Mouse (Mus musculus): ENCODE data around the gene Fbn1.

- TF ChIP-seq CTCF (IDR thresholded peaks at IDR 0.05; ENCODE audit: low read depth) (no peak), EP300 (IDR thresholded peaks at IDR 0.05; ENCODE audit: low read depth) (no peak)
Observed at GRCm38 (mm10) chr2:125543646-125544045, 35.9 kb upstream of the Fbn1 start.

Data from liver, embryonic 14.5 days (tissue).